Mouse (Mus musculus): ENCODE measurements around the gene Pafah1b3.

Gene Pafah1b3

GRCm38 (mm10) chr7:25281734-25282601 lies 15.8 kb downstream of the Pafah1b3 start:
- DNase-seq (ENCODE audit: low read depth, low spot score), result peak; percentile 92

GRCm38 (mm10) chr7:25281166-25281733 lies 16.5 kb downstream of the Pafah1b3 start:
- DNase-seq (ENCODE audit: low read depth, low spot score), result no peak

- DNase-seq (ENCODE audit: low read depth, low spot score), result no peak
Observed at GRCm38 (mm10) chr7:25279861-25280791, 17.7 kb downstream of the Pafah1b3 start.

- DNase-seq (ENCODE audit: low read depth, low spot score), result peak; percentile 61
Observed at GRCm38 (mm10) chr7:25279076-25279860, 18.5 kb downstream of the Pafah1b3 start.

GRCm38 (mm10) chr7:25278341-25279075 lies 19.3 kb downstream of the Pafah1b3 start:
- peak; percentile 57 for DNase-seq (ENCODE audit: low read depth, low spot score)

GRCm38 (mm10) chr7:25277998-25278340 lies 19.8 kb downstream of the Pafah1b3 start:
- DNase-seq (ENCODE audit: low read depth, low spot score), result no peak

- DNase-seq (ENCODE audit: low read depth, low spot score), result no peak
Observed at GRCm38 (mm10) chr7:25277405-25277804, 20.4 kb downstream of the Pafah1b3 start.

- DNase-seq (ENCODE audit: low read depth, low spot score), result no peak
Observed at GRCm38 (mm10) chr7:25275555-25276298, 22.1 kb downstream of the Pafah1b3 start.

GRCm38 (mm10) chr7:25274996-25275395 lies 22.8 kb downstream of the Pafah1b3 start:
- DNase-seq (ENCODE audit: low read depth, low spot score), result no peak

- no peak for DNase-seq (ENCODE audit: low read depth, low spot score)
Observed at GRCm38 (mm10) chr7:25274571-25274970, 23.2 kb downstream of the Pafah1b3 start.

GRCm38 (mm10) chr7:25273259-25274241 lies 24.2 kb downstream of the Pafah1b3 start:
- DNase-seq (ENCODE audit: low read depth, low spot score), result no peak

GRCm38 (mm10) chr7:25272445-25273258 lies 25.1 kb downstream of the Pafah1b3 start:
- DNase-seq (ENCODE audit: low read depth, low spot score), result no peak

- DNase-seq (ENCODE audit: low read depth, low spot score), result no peak
Observed at GRCm38 (mm10) chr7:25271651-25272444, 25.9 kb downstream of the Pafah1b3 start.

GRCm38 (mm10) chr7:25270652-25271633 lies 26.8 kb downstream of the Pafah1b3 start:
- no peak for DNase-seq (ENCODE audit: low read depth, low spot score)

- DNase-seq (ENCODE audit: low read depth, low spot score), result no peak
Observed at GRCm38 (mm10) chr7:25269545-25270271, 28.1 kb downstream of the Pafah1b3 start.
